Mouse (Mus musculus) large intestine, adult 2 months (tissue): Measurements from ENCODE around the gene Rpgrip1. TPM values are rescaled to one million over a fixed set of nuclear protein-coding genes. Genes with fewer than 3 reads are reported as not detected.

Experiments
- DNase-seq: peaks from one replicate; pipeline ENCODE4 v3.0.0-alpha.2; 2012; ENCODE audit warnings: low read depth, low spot score
- WGBS: fragments of 180-500 bp; shearing (Covaris S2); methylation state at CpG from one replicate; pipeline ENCODE4 v1.1.7; 2018; 5-methylcytosine and 5-hydroxymethylcytosine counted together
- polyA plus RNA-seq: library from polyadenylated mRNA; depleted of rRNA; stranded (reverse); fragments of >200 nt; gene quantifications from 2 replicates; pipeline ENCODE4 v1.2.3, GENCODE M21; 2012; rRNA removed

Rpgrip1 gene
- polyA plus RNA-seq, 1 experiment, result 0.84 TPM

DNA sequence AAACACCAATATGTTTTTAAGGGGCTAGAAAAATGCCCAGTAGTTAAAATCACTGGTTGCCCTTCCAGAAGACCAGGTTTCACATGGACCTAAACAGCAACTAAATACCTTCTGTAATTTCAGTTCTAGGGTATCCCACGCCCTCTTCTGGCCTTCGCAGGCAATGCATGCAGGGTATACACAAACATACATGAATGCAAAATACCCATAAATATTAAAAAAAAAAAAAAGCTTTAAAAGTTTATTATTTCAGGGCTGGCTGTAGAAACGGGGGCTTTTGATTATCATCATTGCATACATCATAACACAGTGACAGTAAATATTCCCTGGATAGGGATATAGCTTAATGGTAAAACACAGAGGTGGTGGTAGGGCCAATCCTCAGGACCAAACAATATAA is 85.2 kb downstream of the Rpgrip1 start:
- WGBS, result 4% methylated on average over 3 of the region's 3 CpGs
- DNase-seq, result peak; percentile 22

DNA sequence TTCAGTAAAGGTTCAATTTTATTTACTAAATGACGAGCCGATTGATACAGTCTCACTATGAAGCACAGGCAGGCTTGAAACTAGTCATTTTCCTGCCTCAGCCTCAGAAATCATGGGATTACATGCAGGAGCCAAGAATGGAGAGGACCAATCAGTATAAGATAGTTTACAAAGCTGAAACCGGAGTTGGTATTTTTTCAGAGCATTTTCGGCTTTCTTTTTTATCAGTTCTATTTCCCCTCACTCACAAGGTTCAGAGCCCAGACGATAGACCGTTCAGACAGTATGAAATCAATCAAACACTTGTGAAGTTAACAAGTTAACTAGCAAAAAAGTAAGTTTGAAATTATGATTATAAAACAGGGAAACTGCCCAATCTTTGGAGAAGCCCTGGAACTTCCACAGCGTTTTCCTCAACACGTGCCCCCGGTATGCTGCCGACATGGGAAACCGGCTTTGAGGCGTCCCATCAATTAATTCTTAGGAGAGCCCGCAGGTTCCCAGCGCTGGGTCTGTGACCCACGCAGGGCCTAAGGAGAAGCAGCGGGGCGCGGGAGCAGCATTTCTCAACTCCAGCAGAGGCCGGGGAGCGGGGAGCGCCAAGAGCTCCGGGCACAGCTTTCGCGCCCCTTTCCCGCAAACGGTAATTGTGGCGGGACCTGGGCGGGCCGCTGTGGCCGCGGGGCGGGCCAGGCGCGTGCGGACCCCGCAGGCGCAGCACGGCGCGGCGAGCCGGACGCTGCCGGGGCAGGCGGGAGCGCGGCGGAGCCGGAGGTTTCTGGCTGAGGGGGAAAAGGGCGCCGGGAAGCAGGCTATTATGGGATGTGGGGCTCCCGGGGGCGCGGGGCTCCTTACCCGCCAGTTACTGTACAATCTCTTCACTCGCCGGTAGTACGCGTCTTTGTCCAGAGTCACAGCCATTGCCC is 86.0 kb downstream of the Rpgrip1 start:
- no peak for DNase-seq

DNA sequence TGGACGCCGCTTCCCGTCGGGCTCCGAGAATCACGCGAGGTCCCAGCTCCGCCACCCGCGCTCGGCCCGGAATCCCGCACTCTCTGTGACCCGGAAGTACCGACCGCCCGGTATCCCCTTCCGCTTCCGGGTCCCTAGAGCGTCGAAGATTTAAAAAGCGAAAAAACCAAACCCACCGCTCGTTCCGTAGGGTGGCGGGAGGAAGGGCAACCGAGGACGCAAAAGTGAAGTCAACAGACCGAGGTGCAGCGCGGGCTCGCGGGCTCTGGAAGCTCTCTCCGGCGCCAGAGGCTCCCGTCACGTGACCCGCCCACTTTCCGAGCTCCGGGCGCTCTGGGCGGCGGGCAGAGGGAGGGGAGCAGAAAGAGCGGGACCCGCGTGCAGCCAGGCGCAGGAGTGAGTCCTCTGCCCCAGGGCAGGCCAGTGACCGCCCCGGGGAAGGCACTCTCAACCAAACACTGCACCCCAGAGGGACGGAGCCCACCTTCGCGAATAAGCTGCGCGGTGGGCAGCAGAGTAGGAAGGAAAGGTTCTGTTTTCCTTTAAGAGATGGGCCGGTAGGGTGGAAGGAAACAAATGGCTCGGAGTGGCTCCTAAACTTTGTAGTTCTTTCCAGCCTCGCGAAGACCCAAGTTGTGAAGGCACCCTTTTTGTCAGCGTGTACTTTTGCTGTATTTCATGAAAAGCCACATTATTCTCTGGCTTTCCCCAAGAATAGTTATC is 86.8 kb downstream of the Rpgrip1 start, which contains the start of gene Supt16:
Gene Supt16 (minus strand): TSS at position 261 of the 723 bp plus-strand sequence.
- WGBS, result under 1% methylated on average over 59 of the region's 59 CpGs
- peak; percentile 47 for DNase-seq

More for the DNA sequence above, 86.0 kb downstream of the Rpgrip1 start:
- under 1% methylated on average over 57 of the region's 59 CpGs for WGBS

DNA sequence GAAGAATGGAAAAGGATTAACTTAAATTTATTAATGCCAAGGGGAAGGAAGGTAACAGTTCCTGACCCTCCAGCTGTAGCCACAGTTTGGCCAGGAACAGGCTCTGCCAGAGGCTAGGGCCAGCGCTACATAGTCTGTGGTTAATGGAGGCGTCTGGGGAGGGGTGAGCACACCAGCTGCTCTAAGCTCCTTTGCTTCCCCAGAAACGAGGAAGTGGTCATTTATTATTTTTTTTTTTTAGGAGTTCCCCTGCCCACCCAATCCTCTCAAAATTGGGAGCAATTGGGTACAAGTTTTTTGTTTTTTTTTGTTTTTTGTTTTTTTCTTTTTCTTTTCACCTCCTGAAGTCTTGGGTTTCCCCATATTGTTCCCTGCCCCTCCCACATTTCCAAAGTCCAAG is 87.6 kb downstream of the Rpgrip1 start:
- WGBS, result 22% methylated on average over 3 of the region's 3 CpGs
- no peak for DNase-seq

GRCm38 (mm10) chr14:52199412-52199811 is 88.9 kb downstream of the Rpgrip1 start:
- WGBS, result 87% methylated on average over 4 of the region's 4 CpGs
- DNase-seq, result no peak

Other genes with a start within 250 kb of the Rpgrip1 start
- gene Mettl17, start 225.9 kb upstream of the Rpgrip1 start, polyA plus RNA-seq, result 32.7 and 42.6 TPM in 2 replicates
- gene Slc39a2, start 217.8 kb upstream of the Rpgrip1 start, polyA plus RNA-seq, result 0.62 and 0.69 TPM in 2 replicates
- gene Ndrg2, start 196.5 kb upstream of the Rpgrip1 start, polyA plus RNA-seq, result 32.4 and 33.6 TPM in 2 replicates
- not detected in 2 replicates for gene Tppp2, start 192.3 kb upstream of the Rpgrip1 start, polyA plus RNA-seq
- not detected in 2 replicates for gene Rnase13, start 187.9 kb upstream of the Rpgrip1 start, polyA plus RNA-seq
- 21.2 and 22.0 TPM in 2 replicates for gene Arhgef40, start 126.0 kb upstream of the Rpgrip1 start, polyA plus RNA-seq
- 73.8 and 101 TPM in 2 replicates for gene Tmem253, start 95.0 kb upstream of the Rpgrip1 start, polyA plus RNA-seq
- 39.7 and 54.2 TPM in 2 replicates for gene Zfp219, start 90.0 kb upstream of the Rpgrip1 start, polyA plus RNA-seq
- gene Olfr221, start 68.2 kb upstream of the Rpgrip1 start, polyA plus RNA-seq, result not detected in 2 replicates
- gene Hnrnpc, start 6.7 kb upstream of the Rpgrip1 start, polyA plus RNA-seq, result 83.7 and 86.7 TPM in 2 replicates
- 10.9 and 11.5 TPM in 2 replicates for gene Supt16, start 86.7 kb downstream of the Rpgrip1 start, polyA plus RNA-seq
- gene Chd8, start 147.1 kb downstream of the Rpgrip1 start, polyA plus RNA-seq, result 20.0 and 23.9 TPM in 2 replicates
- gene Tox4, start 168.4 kb downstream of the Rpgrip1 start, polyA plus RNA-seq, result 21.6 and 28.6 TPM in 2 replicates
- 3.6 and 4.8 TPM in 2 replicates for gene Rab2b, start 168.8 kb downstream of the Rpgrip1 start, polyA plus RNA-seq
- 14.1 and 14.4 TPM in 2 replicates for gene Mettl3, start 194.4 kb downstream of the Rpgrip1 start, polyA plus RNA-seq
- 1.0 and 1.7 TPM in 2 replicates for gene Sall2, start 218.1 kb downstream of the Rpgrip1 start, polyA plus RNA-seq
- not detected in 2 replicates for gene Olfr1513, start 245.7 kb downstream of the Rpgrip1 start, polyA plus RNA-seq